Mouse (Mus musculus): Measurements from ENCODE around the gene Scaf8.

DNA sequence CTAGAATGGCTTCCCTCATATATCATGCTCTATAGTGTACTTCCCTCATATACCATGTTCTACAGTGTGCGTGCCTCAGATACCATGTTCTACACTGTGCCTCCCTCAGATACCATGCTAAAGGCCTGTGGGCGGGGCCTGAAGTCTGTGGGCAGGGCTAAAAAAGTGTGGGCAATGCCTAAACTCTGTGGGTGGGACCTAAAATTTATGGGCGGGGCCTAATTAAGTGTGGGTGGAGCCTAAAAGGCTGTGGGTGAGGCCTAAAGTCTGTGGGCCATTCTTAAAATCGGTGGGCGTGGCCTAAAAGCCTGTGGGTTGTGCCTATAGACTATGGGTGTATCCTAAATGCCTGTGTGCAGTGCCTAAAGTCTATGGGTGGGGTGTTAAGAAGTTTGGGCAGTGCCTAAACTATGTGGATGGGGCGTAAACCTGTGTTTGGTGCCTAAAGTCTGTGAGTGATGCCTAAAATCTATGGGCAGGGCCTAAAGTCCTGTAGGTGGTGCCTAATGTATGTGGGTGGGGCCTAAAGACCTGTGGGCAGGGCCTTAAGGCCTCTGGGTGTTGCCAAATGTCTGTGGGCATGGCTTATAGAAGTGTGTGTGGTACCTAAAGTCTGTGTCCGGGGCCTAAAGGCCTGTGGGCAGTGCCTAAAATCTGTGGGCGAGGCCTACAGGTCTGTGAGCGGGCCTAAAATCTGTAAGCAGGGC lies 39.5 kb upstream of the Scaf8 start:
- TF ChIP-seq CTCF (IDR thresholded peaks at IDR 0.05) (no peak), POLR2A (IDR thresholded peaks at IDR 0.05; ENCODE audit: insufficient read depth, low read depth, low read length) (no peak), EP300 (IDR thresholded peaks at IDR 0.05; ENCODE audit: insufficient read depth, low read depth, low read length) (no peak)

Measured in heart, adult 2 months (tissue).